Mouse (Mus musculus) MEL (cell line): Measurements from ENCODE around the gene Gm30302.

Experiments
- CTCF ChIP-seq, 3 experiments: IDR thresholded peaks in 2 of 3; conservative IDR thresholded peaks in 1 of 3; 2 replicates each; pipeline ENCODE4 v1.5.1; 2011 to 2012; ENCODE audit warnings: low read length in 3 of 3, low read depth in 2 of 3, mild to moderate bottlenecking in 2 of 3, improper control_type of control experiment in 1 of 3, inconsistent platforms in 1 of 3, mixed read lengths in 1 of 3, moderate library complexity in 1 of 3; ENCODE audit not compliant: control insufficient read depth in 1 of 3, insufficient read depth in 1 of 3, poor library complexity in 1 of 3, severe bottlenecking in 1 of 3
- EP300 ChIP-seq, 2 experiments: IDR thresholded peaks; 2 replicates each; pipeline ENCODE4 v1.6.1; 2011; ENCODE audit warnings: improper control_type of control experiment in 2 of 2, low read length in 2 of 2, low read depth in 1 of 2, mild to moderate bottlenecking in 1 of 2
- ETS1 ChIP-seq: IDR thresholded peaks from 2 replicates; pipeline ENCODE4 v1.6.1; 2012; ENCODE audit warnings: low read depth, mild to moderate bottlenecking, inconsistent platforms, low read length, improper control_type of control experiment, moderate library complexity
- MAFK ChIP-seq: IDR thresholded peaks from 2 replicates; pipeline ENCODE4 v1.6.1; 2011; ENCODE audit warnings: low read depth, mild to moderate bottlenecking, low read length, improper control_type of control experiment, borderline replicate concordance
- MXI1 ChIP-seq: IDR thresholded peaks from 2 replicates; pipeline ENCODE4 v1.6.1; 2011; ENCODE audit warnings: mild to moderate bottlenecking, low read depth, low read length, improper control_type of control experiment
- POLR2A ChIP-seq, 2 experiments: IDR thresholded peaks; 2 replicates each; pipeline ENCODE4 v1.6.1; 2011 to 2012; ENCODE audit warnings: low read length in 2 of 2, mild to moderate bottlenecking in 2 of 2, control low read depth in 1 of 2, improper control_type of control experiment in 1 of 2, low read depth in 1 of 2, moderate library complexity in 1 of 2; ENCODE audit not compliant: control insufficient read depth in 1 of 2, insufficient read depth in 1 of 2, poor library complexity in 1 of 2
- POLR2AphosphoS2 ChIP-seq: IDR thresholded peaks from 2 replicates; pipeline ENCODE4 v1.6.1; 2011; ENCODE audit warnings: low read length, improper control_type of control experiment
- TCF12 ChIP-seq: IDR thresholded peaks from 2 replicates; pipeline ENCODE4 v1.6.1; 2014; ENCODE audit warnings: low read depth, mild to moderate bottlenecking, inconsistent platforms, low read length, improper control_type of control experiment, moderate library complexity

DNA sequence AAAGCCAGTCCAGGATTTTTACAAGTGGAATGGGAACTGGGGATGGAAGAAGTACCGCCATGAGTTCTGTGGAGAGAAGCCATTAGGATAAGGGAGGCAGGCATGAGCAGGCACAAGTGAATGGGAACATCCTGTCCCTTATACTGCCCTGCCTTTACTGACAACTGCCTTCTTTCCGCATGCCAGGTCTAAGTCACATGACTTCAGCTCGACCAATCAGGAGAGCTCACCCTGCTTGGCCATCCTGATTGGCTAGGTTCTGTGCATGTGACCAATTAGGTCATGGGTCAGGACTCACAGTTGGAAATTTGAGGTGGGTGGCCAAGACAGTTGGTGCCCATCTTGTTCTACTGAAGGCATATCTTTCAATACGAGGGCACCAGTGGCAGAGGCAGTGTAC is 15.6 kb upstream of the Gm30302 start:
- TF ChIP-seq CTCF (IDR thresholded peaks at IDR 0.05 in 2 of 3, conservative IDR thresholded peaks at IDR 0.05 in 1 of 3; ENCODE audit: control insufficient read depth in 1 of 3, insufficient read depth in 1 of 3, low read depth in 2 of 3, low read length in 3 of 3, poor library complexity in 1 of 3, severe bottlenecking in 1 of 3) (no peak), ETS1 (no peak), MXI1 (no peak), POLR2AphosphoS2 (no peak), POLR2A (IDR thresholded peaks at IDR 0.05; ENCODE audit: control insufficient read depth in 1 of 2, insufficient read depth in 1 of 2, low read depth in 1 of 2, low read length in 2 of 2, poor library complexity in 1 of 2) (no peak), EP300 (IDR thresholded peaks at IDR 0.05; ENCODE audit: low read depth in 1 of 2, low read length in 2 of 2) (no peak), MAFK (no peak), TCF12 (no peak)
